Mouse (Mus musculus) olfactory bulb, adult 2 months (tissue): ENCODE data around the gene Slc5a3. TPM values are rescaled to one million over a fixed set of nuclear protein-coding genes. Genes with fewer than 3 reads are reported as not detected.

Source experiments
- H3K27ac ChIP-seq: fragments of 200-500 bp; 2 replicates; pipeline ENCODE4 v1.5.1; 2012; ENCODE audit warnings: low read depth, low read length; ENCODE audit not compliant: insufficient read depth
- H3K4me1 ChIP-seq: fragments of 200-500 bp; 2 replicates; pipeline ENCODE4 v1.6.1; 2012; ENCODE audit warnings: low read length; ENCODE audit not compliant: control insufficient read depth, insufficient read depth
- H3K4me3 ChIP-seq: fragments of 200-500 bp; 2 replicates; pipeline ENCODE4 v1.5.1; 2012; ENCODE audit warnings: mild to moderate bottlenecking, low read depth, low read length, moderate library complexity; ENCODE audit not compliant: insufficient read depth
- CTCF ChIP-seq: fragments of 200-500 bp; IDR thresholded peaks from 2 replicates; pipeline ENCODE4 v1.5.1; 2012; ENCODE audit warnings: low read depth, mild to moderate bottlenecking, low read length, moderate library complexity; ENCODE audit not compliant: insufficient read depth
- POLR2A ChIP-seq: fragments of 200-500 bp; IDR thresholded peaks from 2 replicates; pipeline ENCODE4 v1.6.1; 2012; ENCODE audit warnings: mild to moderate bottlenecking, low read depth, low read length, moderate library complexity; ENCODE audit not compliant: insufficient read depth
- WGBS: fragments of 180-500 bp; shearing (Covaris S2); methylation state at CpG from one replicate; pipeline ENCODE4 v1.1.7; 2018; 5-methylcytosine and 5-hydroxymethylcytosine counted together
- polyA plus RNA-seq: library from polyadenylated mRNA; stranded (reverse); fragments of >200 nt; gene quantifications from 2 replicates; pipeline ENCODE4 v1.2.4, GENCODE M21; 2012; ENCODE audit warnings: low replicate concordance; ENCODE audit not compliant: missing spikeins, insufficient read depth, insufficient read length

Slc5a3 gene
- polyA plus RNA-seq, 1 experiment: not detected

GRCm38 (mm10) chr16:92058644-92059620 lies 810 bp downstream of the Slc5a3 start:
- WGBS: 3% methylated on average over 61 of the region's 63 CpGs
- no peak for TF ChIP-seq POLR2A
- no peak for TF ChIP-seq CTCF
- Histone ChIP-seq H3K27ac (no peak overlapping the region), H3K4me3 (peak overlapping the region; percentile 83), H3K4me1 (peaks cover 12% of the 10 kb centered on the region)

GRCm38 (mm10) chr16:92060213-92060612 lies 2.1 kb downstream of the Slc5a3 start:
- 43% methylated on average over 3 of the region's 3 CpGs for WGBS
- TF ChIP-seq POLR2A: no peak
- TF ChIP-seq CTCF: no peak
- H3K4me3 ChIP-seq: no peak overlapping the region
- H3K27ac ChIP-seq: no peak overlapping the region
- H3K4me1 ChIP-seq: peaks cover 12% of the 10 kb centered on the region

- Histone ChIP-seq H3K4me3 (no peak overlapping the region), H3K27ac (no peak overlapping the region), H3K4me1 (peaks cover 12% of the 10 kb centered on the region)
- no peak for TF ChIP-seq POLR2A
- TF ChIP-seq CTCF: no peak
- 87% methylated on average over 7 of the region's 7 CpGs for WGBS
Measured at GRCm38 (mm10) chr16:92061586-92061985, 3.5 kb downstream of the Slc5a3 start.

- H3K4me1 ChIP-seq: peaks cover 12% of the 10 kb centered on the region
- TF ChIP-seq POLR2A: no peak
- no peak for TF ChIP-seq CTCF
- no peak overlapping the region for H3K27ac ChIP-seq
- 93% methylated on average over 1 of the region's 1 CpGs for WGBS
- H3K4me3 ChIP-seq: no peak overlapping the region
Measured at GRCm38 (mm10) chr16:92062832-92063231, 4.7 kb downstream of the Slc5a3 start.

- 94% methylated on average over 2 of the region's 2 CpGs for WGBS
- TF ChIP-seq CTCF (no peak), POLR2A (no peak)
Measured at GRCm38 (mm10) chr16:92064801-92065200, 6.7 kb downstream of the Slc5a3 start.

GRCm38 (mm10) chr16:92070338-92070737 lies 12.2 kb downstream of the Slc5a3 start:
- H3K4me3 ChIP-seq: no peak overlapping the region
- TF ChIP-seq CTCF (no peak), POLR2A (no peak)
- H3K4me1 ChIP-seq: peaks cover 3% of the 10 kb centered on the region
- H3K27ac ChIP-seq: no peak overlapping the region
- 55% methylated on average over 8 of the region's 8 CpGs for WGBS

More at GRCm38 (mm10) chr16:92064801-92065200, 6.7 kb downstream of the Slc5a3 start:
- Histone ChIP-seq H3K4me3 (no peak overlapping the region), H3K27ac (no peak overlapping the region), H3K4me1 (peaks cover 9% of the 10 kb centered on the region; the same call in 1 of the 2 replicates)

GRCm38 (mm10) chr16:92076797-92077196 lies 18.7 kb downstream of the Slc5a3 start:
- no peak overlapping the region for H3K4me3 ChIP-seq
- 93% methylated on average over 8 of the region's 8 CpGs for WGBS

GRCm38 (mm10) chr16:92083771-92084453 lies 25.8 kb downstream of the Slc5a3 start:
- H3K4me1 ChIP-seq: peaks cover 2% of the 10 kb centered on the region; the same call in 1 of the 2 replicates
- 60% methylated on average over 10 of the region's 10 CpGs for WGBS
- no peak overlapping the region for H3K4me3 ChIP-seq
- TF ChIP-seq CTCF (no peak), POLR2A (no peak)
- H3K27ac ChIP-seq: no peak overlapping the region

More at GRCm38 (mm10) chr16:92076797-92077196, 18.7 kb downstream of the Slc5a3 start:
- Histone ChIP-seq H3K27ac (no peak overlapping the region), H3K4me1 (no peaks in the 10 kb centered on the region)
- TF ChIP-seq POLR2A (no peak), CTCF (no peak)

GRCm38 (mm10) chr16:92089225-92089624 lies 31.1 kb downstream of the Slc5a3 start:
- WGBS: 68% methylated on average over 3 of the region's 3 CpGs
- TF ChIP-seq CTCF: no peak
- TF ChIP-seq POLR2A: no peak
- Histone ChIP-seq H3K4me1 (no peaks in the 10 kb centered on the region), H3K27ac (no peak overlapping the region), H3K4me3 (no peak overlapping the region)
